Mouse (Mus musculus) NIH3T3 (cell line): ENCODE measurements around the gene Apobec2.

ENCODE experiments used
- DNase-seq: peaks from one replicate; pipeline ENCODE4 v3.0.0-alpha.2; 2012; ENCODE audit warnings: low read depth

Gene Apobec2

GRCm38 (mm10) chr17:48436487-48436886 lies 3.8 kb upstream of the Apobec2 start:
- no peak for DNase-seq

- DNase-seq, result no peak
Observed at GRCm38 (mm10) chr17:48434479-48434878, 1.7 kb upstream of the Apobec2 start.

- DNase-seq, result no peak
Observed at GRCm38 (mm10) chr17:48433689-48434330, 1.1 kb upstream of the Apobec2 start.

GRCm38 (mm10) chr17:48433006-48433655 lies 401 bp upstream of the Apobec2 start:
- no peak for DNase-seq

- no peak for DNase-seq
Observed at GRCm38 (mm10) chr17:48431054-48431453, 1.7 kb downstream of the Apobec2 start.

GRCm38 (mm10) chr17:48430394-48430793 lies 2.3 kb downstream of the Apobec2 start:
- peak; percentile 48 for DNase-seq

- DNase-seq, result no peak
Observed at GRCm38 (mm10) chr17:48427852-48428530, 4.7 kb downstream of the Apobec2 start.

- no peak for DNase-seq
Observed at GRCm38 (mm10) chr17:48426991-48427750, 5.6 kb downstream of the Apobec2 start.

- no peak for DNase-seq
Observed at GRCm38 (mm10) chr17:48425823-48426612, 6.7 kb downstream of the Apobec2 start.

GRCm38 (mm10) chr17:48424237-48424636 lies 8.5 kb downstream of the Apobec2 start:
- DNase-seq, result no peak

- DNase-seq, result no peak
Observed at GRCm38 (mm10) chr17:48419571-48419970, 13.2 kb downstream of the Apobec2 start.

GRCm38 (mm10) chr17:48418781-48419180 lies 13.9 kb downstream of the Apobec2 start:
- DNase-seq, result no peak

GRCm38 (mm10) chr17:48418174-48418573 lies 14.6 kb downstream of the Apobec2 start:
- no peak for DNase-seq

- no peak for DNase-seq
Observed at GRCm38 (mm10) chr17:48417521-48417920, 15.2 kb downstream of the Apobec2 start.

- peak; percentile 70 for DNase-seq
Observed at GRCm38 (mm10) chr17:48416425-48417195, 16.1 kb downstream of the Apobec2 start.

GRCm38 (mm10) chr17:48416011-48416410 lies 16.7 kb downstream of the Apobec2 start:
- no peak for DNase-seq

GRCm38 (mm10) chr17:48411241-48411640 lies 21.5 kb downstream of the Apobec2 start:
- DNase-seq, result peak; percentile 36

GRCm38 (mm10) chr17:48410299-48410785 lies 22.4 kb downstream of the Apobec2 start:
- peak; percentile 65 for DNase-seq

- peak; percentile 100 for DNase-seq
Observed at GRCm38 (mm10) chr17:48409380-48410298, 23.1 kb downstream of the Apobec2 start, which contains the start of the genes Nfya and Oard1. Nfya (minus strand) TSS chr17:48409906. Oard1 (plus strand) TSS chr17:48410014.
